Mouse (Mus musculus) forebrain, postnatal 0 days (tissue): ENCODE data around the gene Atxn7l2. TPM values are rescaled to one million over a fixed set of nuclear protein-coding genes. Genes with fewer than 3 reads are reported as not detected.
A peak's percentile ranks its signal among the peaks of the same experiment; 100 is the strongest.

Source experiments
- ATAC-seq: fragments of 200-750 bp; cut with Nextera tagmentation; 2 replicates; pipeline ENCODE4 v1.8.0; 2017; ENCODE audit warnings: mild to moderate bottlenecking, moderate library complexity
- DNase-seq: peaks from one replicate; pipeline ENCODE4 v3.0.0-alpha.2; 2015
- H3K27ac ChIP-seq: fragments of 300-500 bp; sonication (generic); 2 replicates; pipeline ENCODE4 v1.5.1; 2014; ENCODE audit warnings: low read depth, mild to moderate bottlenecking, antibody characterized with exemption, low read length, moderate library complexity, mixed read lengths
- H3K27me3 ChIP-seq: fragments of 300-500 bp; sonication (generic); 2 replicates; pipeline ENCODE4 v1.6.1; 2014; ENCODE audit warnings: mild to moderate bottlenecking, low read length, mixed read lengths; ENCODE audit not compliant: insufficient read depth
- H3K36me3 ChIP-seq: fragments of 300-500 bp; sonication (generic); 2 replicates; pipeline ENCODE4 v1.6.1; 2014; ENCODE audit warnings: mild to moderate bottlenecking, moderate library complexity; ENCODE audit not compliant: insufficient read depth
- H3K4me1 ChIP-seq: fragments of 300-500 bp; sonication (generic); 2 replicates; pipeline ENCODE4 v1.6.1; 2014; ENCODE audit warnings: antibody characterized with exemption; ENCODE audit not compliant: insufficient read depth
- H3K4me2 ChIP-seq: fragments of 300-500 bp; sonication (generic); 2 replicates; pipeline ENCODE4 v1.6.1; 2014; ENCODE audit warnings: low read depth, mild to moderate bottlenecking, moderate library complexity
- H3K4me3 ChIP-seq: fragments of 300-500 bp; sonication (generic); 2 replicates; pipeline ENCODE4 v1.5.1; 2014; ENCODE audit warnings: low read depth, low read length, mixed read lengths
- H3K9ac ChIP-seq: fragments of 300-500 bp; sonication (generic); 2 replicates; pipeline ENCODE4 v1.6.1; 2014; ENCODE audit warnings: mild to moderate bottlenecking
- H3K9me3 ChIP-seq: fragments of 300-500 bp; sonication (generic); 2 replicates; pipeline ENCODE4 v1.6.1; 2016; ENCODE audit warnings: low read length
- CTCF ChIP-seq: sonication (generic); IDR thresholded peaks from 2 replicates; pipeline ENCODE4 v1.5.1; 2016; ENCODE audit warnings: antibody characterized with exemption, control low read depth, low read depth
- WGBS: fragments of 180-500 bp; shearing (Covaris S2); extraction: QIAGEN DNeasy Blood & Tissue Kit; methylation state at CpG from one replicate; pipeline ENCODE4 v1.1.7; 2014; 5-methylcytosine and 5-hydroxymethylcytosine counted together
- polyA plus RNA-seq: library from polyadenylated mRNA; unstranded; fragments of >200 nt; fragmentation: Nextera tagmentation; extraction: Ambion mirVana; gene quantifications from 2 replicates; pipeline ENCODE4 v1.2.1, GENCODE M21; 2015
- total RNA-seq: library from RNA; depleted of rRNA; stranded (reverse); fragments of >200 nt; gene quantifications from 2 replicates; pipeline ENCODE4 v1.2.3, GENCODE M21; 2014

The Atxn7l2 gene
- total and polyA plus RNA-seq, 2 experiments from 2014 or later = 20.7 to 22.0 TPM

GRCm38 (mm10) chr3:108231646-108232045 lies 20.9 kb upstream of the Atxn7l2 start:
- no peak for TF ChIP-seq CTCF
- H3K9me3 ChIP-seq = no peaks in the 10 kb centered on the region
- H3K27ac ChIP-seq = no peak overlapping the region
- no peak overlapping the region for H3K4me2 ChIP-seq
- WGBS = 88% methylated on average over 4 of the region's 4 CpGs
- DNase-seq (no peak), ATAC-seq (no peak)
- no peak overlapping the region for H3K4me3 ChIP-seq
- no peaks in the 10 kb centered on the region for H3K36me3 ChIP-seq
- H3K4me1 ChIP-seq = no peaks in the 10 kb centered on the region
- H3K9ac ChIP-seq = no peak overlapping the region
- H3K27me3 ChIP-seq = peaks cover 11% of the 10 kb centered on the region

GRCm38 (mm10) chr3:108227521-108227920 lies 16.8 kb upstream of the Atxn7l2 start:
- no peak for ATAC-seq
- 87% methylated on average over 2 of the region's 2 CpGs for WGBS

GRCm38 (mm10) chr3:108226558-108227350 lies 16.0 kb upstream of the Atxn7l2 start, which contains the start of gene Sypl2:
Sypl2 (minus strand) TSS chr3:108226648.
- Histone ChIP-seq H3K4me2 (peak within 1 kb of the TSS; percentile 67), H3K9me3 (no peaks in the 10 kb centered on the region), H3K36me3 (no peaks in the 10 kb centered on the region), H3K9ac (peak within 1 kb of the TSS; percentile 33; the same call in 1 of the 2 replicates), H3K4me1 (peaks cover 4% of the 10 kb centered on the region; the same call in 1 of the 2 replicates), H3K27ac (no peak within 1 kb of the TSS), H3K4me3 (peak within 1 kb of the TSS; percentile 41), H3K27me3 (peaks cover 31% of the 10 kb centered on the region)
- DNase-seq = peak; percentile 48
- 2% methylated on average over 44 of the region's 44 CpGs for WGBS
- peak; percentile 61 for ATAC-seq
- no peak for TF ChIP-seq CTCF

More at GRCm38 (mm10) chr3:108227521-108227920, 16.8 kb upstream of the Atxn7l2 start:
- Histone ChIP-seq H3K9ac (no peak overlapping the region), H3K27me3 (peaks cover 31% of the 10 kb centered on the region), H3K36me3 (no peaks in the 10 kb centered on the region), H3K4me1 (peaks cover 4% of the 10 kb centered on the region; the same call in 1 of the 2 replicates), H3K27ac (no peak overlapping the region), H3K4me3 (no peak overlapping the region), H3K4me2 (no peak overlapping the region; the same call in 1 of the 2 replicates), H3K9me3 (no peaks in the 10 kb centered on the region)
- DNase-seq = no peak
- no peak for TF ChIP-seq CTCF

GRCm38 (mm10) chr3:108225711-108226557 lies 15.2 kb upstream of the Atxn7l2 start:
- Histone ChIP-seq H3K9ac (peak overlapping the region; percentile 33; the same call in 1 of the 2 replicates), H3K4me1 (peaks cover 4% of the 10 kb centered on the region; the same call in 1 of the 2 replicates), H3K27ac (no peak overlapping the region), H3K4me3 (peak overlapping the region; percentile 41), H3K4me2 (peak overlapping the region; percentile 67), H3K36me3 (no peaks in the 10 kb centered on the region), H3K9me3 (no peaks in the 10 kb centered on the region), H3K27me3 (peaks cover 31% of the 10 kb centered on the region)
- DNase-seq (no peak), ATAC-seq (peak; percentile 50)
- WGBS = 4% methylated on average over 62 of the region's 67 CpGs
- TF ChIP-seq CTCF = no peak

- peaks cover 10% of the 10 kb centered on the region for H3K27me3 ChIP-seq
- H3K36me3 ChIP-seq = no peaks in the 10 kb centered on the region
- H3K4me3 ChIP-seq = no peak overlapping the region
- no peak for DNase-seq
- no peaks in the 10 kb centered on the region; the same call in 1 of the 2 replicates for H3K4me1 ChIP-seq
- 72% methylated on average over 3 of the region's 3 CpGs for WGBS
- H3K4me2 ChIP-seq = no peak overlapping the region
- no peak for TF ChIP-seq CTCF
- no peaks in the 10 kb centered on the region for H3K9me3 ChIP-seq
- H3K9ac ChIP-seq = no peak overlapping the region
- no peak for ATAC-seq
- no peak overlapping the region for H3K27ac ChIP-seq
Measured at GRCm38 (mm10) chr3:108220661-108221060, 9.9 kb upstream of the Atxn7l2 start.

- H3K9ac ChIP-seq = no peak overlapping the region
- peaks cover 12% of the 10 kb centered on the region for H3K4me1 ChIP-seq
- H3K4me2 ChIP-seq = no peak overlapping the region
- 27% methylated on average over 5 of the region's 5 CpGs for WGBS
- ATAC-seq (no peak), DNase-seq (no peak)
- H3K27ac ChIP-seq = no peak overlapping the region
- no peak for TF ChIP-seq CTCF
- H3K36me3 ChIP-seq = no peaks in the 10 kb centered on the region
- no peaks in the 10 kb centered on the region for H3K27me3 ChIP-seq
- H3K9me3 ChIP-seq = no peaks in the 10 kb centered on the region
- H3K4me3 ChIP-seq = no peak overlapping the region
Measured at GRCm38 (mm10) chr3:108214734-108215133, 4.0 kb upstream of the Atxn7l2 start.
